Comparison of ENCODE assay signal across 16 mouse cellular contexts in the genomic region with DNA sequence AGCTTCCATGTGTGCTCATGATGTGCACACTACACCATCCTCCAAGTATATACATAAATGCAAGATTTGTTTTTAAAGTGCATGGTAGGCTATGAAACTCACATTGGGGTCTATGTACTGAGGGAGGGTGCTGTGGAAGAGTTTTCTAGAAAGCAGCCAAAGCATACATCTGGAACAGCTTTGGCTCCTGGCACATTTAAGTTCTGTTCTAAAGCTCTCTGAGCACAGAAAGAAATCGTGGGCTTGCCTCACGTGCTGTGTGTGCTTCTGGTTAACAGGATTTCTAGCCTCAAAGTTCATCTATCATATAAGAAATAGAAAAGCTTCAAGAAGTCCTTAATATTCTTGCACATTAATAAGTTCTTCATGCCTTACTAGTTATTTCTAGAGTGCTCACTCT.
"Had no signal": no experiment of that assay in that cellular context is flagged by ENCODE, and none has a peak within 500 bp of the region (broad histone marks: within the 10 kb centered on the region; RNA-seq: fewer than 3 reads in every experiment).

No protein-coding gene starts in this region.

- H3K27ac ChIP-seq: midbrain, embryonic 10.5 days; midbrain, embryonic 12.5 days; neural tube, embryonic 12.5 days; stomach, embryonic 15.5 days; stomach, postnatal 0 days had no signal

- H3K9me3 ChIP-seq: midbrain, embryonic 10.5 days; midbrain, embryonic 12.5 days; neural tube, embryonic 12.5 days; stomach, embryonic 15.5 days had no signal

- ATAC-seq: midbrain, embryonic 16.5 days had no signal

- H3K36me3 ChIP-seq: midbrain, embryonic 10.5 days; neural tube, embryonic 12.5 days; stomach, embryonic 15.5 days had no signal

- H3K27me3 ChIP-seq: midbrain, embryonic 12.5 days; neural tube, embryonic 12.5 days; stomach, embryonic 15.5 days had no signal

- H3K4me1 ChIP-seq: midbrain, embryonic 10.5 days; midbrain, embryonic 12.5 days; neural tube, embryonic 12.5 days; stomach, embryonic 15.5 days had no signal

- H3K4me3 ChIP-seq: midbrain, embryonic 10.5 days; midbrain, embryonic 12.5 days; myocyte; neural tube, embryonic 12.5 days; stomach, embryonic 15.5 days had no signal

- H3K4me2 ChIP-seq: lung, embryonic 14.5 days; midbrain, embryonic 12.5 days; neural tube, embryonic 12.5 days; stomach, embryonic 15.5 days had no signal

- H3K9ac ChIP-seq: lung, embryonic 14.5 days; midbrain, embryonic 12.5 days; neural tube, embryonic 12.5 days; stomach, embryonic 15.5 days had no signal

- DNase-seq: lung, adult 18-20 months; lung, embryonic 14.5 days; lung, postnatal 10 days; lung, postnatal 4 days; midbrain, embryonic 14.5 days; right cerebral cortex, postnatal 14 days; thymus, adult 2 months; thymus, postnatal 25 days; thymus, postnatal 4 days had no signal
